Mouse (Mus musculus) forebrain, embryonic 16.5 days (tissue): ENCODE data around the gene Vti1a. TPM values are rescaled to one million over a fixed set of nuclear protein-coding genes. Genes with fewer than 3 reads are reported as not detected.
A peak's percentile ranks its signal among the peaks of the same experiment; 100 is the strongest.

Experiments
- ATAC-seq: fragments of 200-750 bp; cut with Nextera tagmentation; 2 replicates; pipeline ENCODE4 v1.8.0; 2017; ENCODE audit warnings: mild to moderate bottlenecking, moderate library complexity
- H3K27ac ChIP-seq: fragments of 300-500 bp; sonication (generic); 2 replicates; pipeline ENCODE4 v1.5.1; 2014; ENCODE audit warnings: low read length, control low read depth
- H3K27me3 ChIP-seq: fragments of 300-500 bp; sonication (generic); replicated peaks from 2 replicates; pipeline ENCODE4 v1.6.1; 2014; ENCODE audit warnings: low read length; ENCODE audit not compliant: control insufficient read depth, insufficient read depth
- H3K36me3 ChIP-seq: fragments of 300-500 bp; sonication (generic); 2 replicates; pipeline ENCODE4 v1.6.1; 2014; ENCODE audit not compliant: control insufficient read depth, insufficient read depth
- H3K4me1 ChIP-seq: fragments of 300-500 bp; sonication (generic); replicated peaks from 2 replicates; pipeline ENCODE4 v1.6.1; 2014; ENCODE audit warnings: low read length; ENCODE audit not compliant: control insufficient read depth, insufficient read depth
- H3K4me2 ChIP-seq: fragments of 300-500 bp; sonication (generic); 2 replicates; pipeline ENCODE4 v1.6.1; 2014; ENCODE audit warnings: mild to moderate bottlenecking, low read length, control low read depth
- H3K4me3 ChIP-seq: fragments of 300-500 bp; sonication (generic); replicated peaks from 2 replicates; pipeline ENCODE4 v1.5.1; 2014; ENCODE audit warnings: mild to moderate bottlenecking, low read length, control low read depth
- H3K9ac ChIP-seq: fragments of 300-500 bp; sonication (generic); replicated peaks from 2 replicates; pipeline ENCODE4 v1.6.1; 2014; ENCODE audit warnings: low read depth, low read length, control low read depth
- H3K9me3 ChIP-seq: fragments of 300-500 bp; sonication (generic); 2 replicates; pipeline ENCODE4 v1.6.1; 2016; ENCODE audit warnings: low read length; ENCODE audit not compliant: control insufficient read depth
- WGBS: fragments of 180-500 bp; shearing (Covaris S2); extraction: QIAGEN DNeasy Blood & Tissue Kit; methylation state at CpG from one replicate; pipeline ENCODE4 v1.1.7; 2014; 5-methylcytosine and 5-hydroxymethylcytosine counted together
- polyA plus RNA-seq: library from polyadenylated mRNA; unstranded; fragments of >200 nt; fragmentation: Nextera tagmentation; extraction: Ambion mirVana; gene quantifications from 2 replicates; pipeline ENCODE4 v1.2.1, GENCODE M21; 2015

Gene Vti1a
- polyA plus RNA-seq, 1 experiment from 2014 or later: 34.4 TPM

- no peak for ATAC-seq
- Histone ChIP-seq H3K36me3 (no peaks in the 10 kb centered on the region), H3K9me3 (no peaks in the 10 kb centered on the region), H3K27me3 (no peaks in the 10 kb centered on the region), H3K27ac (no peak overlapping the region), H3K4me3 (no peak overlapping the region), H3K4me1 (peaks cover 9% of the 10 kb centered on the region), H3K4me2 (no peak overlapping the region), H3K9ac (no peak overlapping the region)
- 39% methylated on average over 2 of the region's 2 CpGs for WGBS
Observed at GRCm38 (mm10) chr19:55411894-55412293, 95.8 kb downstream of the Vti1a start.

GRCm38 (mm10) chr19:55414050-55414449, 98.0 kb downstream of the Vti1a start:
- peak; percentile 80 for ATAC-seq
- peaks cover 9% of the 10 kb centered on the region for H3K4me1 ChIP-seq

GRCm38 (mm10) chr19:55418756-55419155, 102.7 kb downstream of the Vti1a start:
- ATAC-seq: no peak
- no peaks in the 10 kb centered on the region for H3K36me3 ChIP-seq
- no peak overlapping the region for H3K9ac ChIP-seq
- 44% methylated on average over 3 of the region's 3 CpGs for WGBS
- H3K9me3 ChIP-seq: no peaks in the 10 kb centered on the region
- H3K27me3 ChIP-seq: no peaks in the 10 kb centered on the region
- no peak overlapping the region for H3K4me3 ChIP-seq
- H3K4me2 ChIP-seq: no peak overlapping the region
- H3K4me1 ChIP-seq: peaks cover 18% of the 10 kb centered on the region
- H3K27ac ChIP-seq: no peak overlapping the region

More at GRCm38 (mm10) chr19:55414050-55414449, 98.0 kb downstream of the Vti1a start:
- H3K36me3 ChIP-seq: no peaks in the 10 kb centered on the region
- no peak overlapping the region for H3K9ac ChIP-seq
- no peak overlapping the region for H3K27ac ChIP-seq
- H3K9me3 ChIP-seq: no peaks in the 10 kb centered on the region
- WGBS: 22% methylated on average over 8 of the region's 8 CpGs
- no peak overlapping the region for H3K4me3 ChIP-seq
- H3K27me3 ChIP-seq: no peaks in the 10 kb centered on the region
- no peak overlapping the region for H3K4me2 ChIP-seq

GRCm38 (mm10) chr19:55419961-55420360, 103.9 kb downstream of the Vti1a start:
- no peaks in the 10 kb centered on the region for H3K36me3 ChIP-seq
- H3K27ac ChIP-seq: no peak overlapping the region
- H3K9ac ChIP-seq: no peak overlapping the region
- H3K4me3 ChIP-seq: no peak overlapping the region
- no peaks in the 10 kb centered on the region for H3K9me3 ChIP-seq
- ATAC-seq: no peak
- no peaks in the 10 kb centered on the region for H3K27me3 ChIP-seq
- H3K4me2 ChIP-seq: no peak overlapping the region
- 38% methylated on average over 3 of the region's 3 CpGs for WGBS
- peaks cover 27% of the 10 kb centered on the region for H3K4me1 ChIP-seq

GRCm38 (mm10) chr19:55421816-55422215, 105.7 kb downstream of the Vti1a start:
- Histone ChIP-seq H3K9me3 (no peaks in the 10 kb centered on the region), H3K4me3 (no peak overlapping the region), H3K9ac (no peak overlapping the region), H3K36me3 (no peaks in the 10 kb centered on the region), H3K4me1 (peaks cover 27% of the 10 kb centered on the region), H3K27me3 (no peaks in the 10 kb centered on the region), H3K4me2 (no peak overlapping the region), H3K27ac (no peak overlapping the region)
- ATAC-seq: no peak
- 66% methylated on average over 5 of the region's 5 CpGs for WGBS

GRCm38 (mm10) chr19:55422311-55423064, 106.4 kb downstream of the Vti1a start:
- H3K4me3 ChIP-seq: no peak overlapping the region
- H3K9ac ChIP-seq: no peak overlapping the region
- ATAC-seq: peak; percentile 37; the same call in 1 of the 2 replicates
- H3K4me2 ChIP-seq: no peak overlapping the region; the same call in 1 of the 2 replicates
- H3K36me3 ChIP-seq: no peaks in the 10 kb centered on the region
- H3K27me3 ChIP-seq: no peaks in the 10 kb centered on the region
- H3K27ac ChIP-seq: no peak overlapping the region
- H3K9me3 ChIP-seq: no peaks in the 10 kb centered on the region
- WGBS: 26% methylated on average over 18 of the region's 18 CpGs
- H3K4me1 ChIP-seq: peaks cover 27% of the 10 kb centered on the region

- no peak overlapping the region for H3K4me3 ChIP-seq
- H3K27me3 ChIP-seq: no peaks in the 10 kb centered on the region
- no peaks in the 10 kb centered on the region for H3K36me3 ChIP-seq
- no peak overlapping the region for H3K27ac ChIP-seq
- ATAC-seq: peak; percentile 51
- 24% methylated on average over 11 of the region's 11 CpGs for WGBS
- H3K9ac ChIP-seq: no peak overlapping the region
- peak overlapping the region; percentile 17; the same call in 1 of the 2 replicates for H3K4me2 ChIP-seq
- peaks cover 27% of the 10 kb centered on the region for H3K4me1 ChIP-seq
- H3K9me3 ChIP-seq: no peaks in the 10 kb centered on the region
Observed at GRCm38 (mm10) chr19:55423065-55423716, 107.1 kb downstream of the Vti1a start.

GRCm38 (mm10) chr19:55423952-55424351, 107.9 kb downstream of the Vti1a start:
- 18% methylated on average over 8 of the region's 8 CpGs for WGBS
- H3K9me3 ChIP-seq: no peaks in the 10 kb centered on the region
- no peak overlapping the region for H3K4me3 ChIP-seq
- no peak overlapping the region for H3K9ac ChIP-seq
- H3K4me1 ChIP-seq: peaks cover 27% of the 10 kb centered on the region
- ATAC-seq: peak; percentile 80
- H3K36me3 ChIP-seq: no peaks in the 10 kb centered on the region
- H3K27me3 ChIP-seq: no peaks in the 10 kb centered on the region
- peak overlapping the region; percentile 13; the same call in 1 of the 2 replicates for H3K4me2 ChIP-seq
- no peak overlapping the region for H3K27ac ChIP-seq

GRCm38 (mm10) chr19:55424507-55424906, 108.4 kb downstream of the Vti1a start:
- Histone ChIP-seq H3K27ac (no peak overlapping the region), H3K4me3 (no peak overlapping the region), H3K4me2 (no peak overlapping the region), H3K27me3 (no peaks in the 10 kb centered on the region), H3K4me1 (peaks cover 27% of the 10 kb centered on the region), H3K36me3 (no peaks in the 10 kb centered on the region), H3K9ac (no peak overlapping the region), H3K9me3 (no peaks in the 10 kb centered on the region)
- peak; percentile 34; the same call in 1 of the 2 replicates for ATAC-seq
- 60% methylated on average over 6 of the region's 6 CpGs for WGBS
